16 mouse cellular contexts compared by ENCODE assay signal in the genomic region with DNA sequence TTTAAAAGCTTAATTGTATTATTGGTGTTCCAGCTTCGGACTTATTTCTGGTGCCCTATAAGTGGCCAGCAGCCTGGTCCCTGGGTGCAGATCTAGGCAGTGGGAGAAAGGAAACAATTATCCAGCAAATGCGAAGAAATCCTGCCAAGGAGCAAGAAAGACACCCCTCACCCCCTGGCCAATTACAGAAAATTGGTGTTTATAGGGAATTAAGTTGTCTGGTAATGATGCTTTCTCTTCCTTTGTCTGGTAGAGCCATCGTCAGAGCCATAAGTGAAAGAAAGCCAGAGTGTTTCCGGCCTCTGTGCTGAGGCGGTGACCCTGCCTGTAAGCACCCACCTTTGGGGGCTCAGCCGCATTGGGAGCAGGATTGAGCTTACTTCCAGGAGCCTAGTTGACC. TPM values are rescaled to one million over a fixed set of nuclear protein-coding genes. Genes with fewer than 3 reads are reported as not detected.
DNase-seq lines count a peak whose midpoint lies in the region; ATAC-seq and TF ChIP-seq lines count a peak whose summit lies in the region.
"Had no signal": no experiment of that assay in that cellular context is flagged by ENCODE, and none has a peak within 500 bp of the region (broad histone marks: within the 10 kb centered on the region; RNA-seq: fewer than 3 reads in every experiment).

No protein-coding gene starts in this region.

- WGBS in embryonic facial prominence, embryonic 13.5 days = 55% methylated on average over 6 of the region's 6 CpGs
- WGBS in forebrain, embryonic 16.5 days = 29% methylated on average over 6 of the region's 6 CpGs
- 68% methylated on average over 6 of the region's 6 CpGs for WGBS in midbrain, embryonic 16.5 days

- H3K27me3 ChIP-seq in embryonic facial prominence, embryonic 13.5 days = no peaks in the 10 kb centered on the region
- no peaks in the 10 kb centered on the region for H3K27me3 ChIP-seq in forebrain, embryonic 16.5 days (replicated peaks; ENCODE audit: control insufficient read depth, insufficient read depth, low read length)
- no peaks in the 10 kb centered on the region for H3K27me3 ChIP-seq in midbrain, embryonic 16.5 days (ENCODE audit: control insufficient read depth, insufficient read depth, low read depth, low read length)
- H3K27me3 ChIP-seq: limb, embryonic 13.5 days; neural tube, embryonic 12.5 days; Patski had no signal

- no peaks in the 10 kb centered on the region for H3K9me3 ChIP-seq in embryonic facial prominence, embryonic 13.5 days
- H3K9me3 ChIP-seq in forebrain, embryonic 16.5 days (ENCODE audit: control insufficient read depth, low read length) = no peaks in the 10 kb centered on the region
- H3K9me3 ChIP-seq in midbrain, embryonic 16.5 days (replicated peaks; ENCODE audit: control insufficient read depth, low read length, poor library complexity, severe bottlenecking) = no peaks in the 10 kb centered on the region
- H3K9me3 ChIP-seq: limb, embryonic 13.5 days; neural tube, embryonic 12.5 days had no signal

- H3K4me2 ChIP-seq in embryonic facial prominence, embryonic 13.5 days = no peak overlapping the region
- peak overlapping the region; percentile 27 for H3K4me2 ChIP-seq in forebrain, embryonic 16.5 days (ENCODE audit: low read length)
- H3K4me2 ChIP-seq in midbrain, embryonic 16.5 days (ENCODE audit: low read length) = no peak overlapping the region
- H3K4me2 ChIP-seq: heart, embryonic 11.5 days had no signal

- peak overlapping the region; percentile 87 for H3K27ac ChIP-seq in left cerebral cortex, adult 2 months
- 0 out of 2 replicates have a peak overlapping the region, but pooled peaks have one; percentile 11 for H3K27ac ChIP-seq in embryonic facial prominence, embryonic 13.5 days
- H3K27ac ChIP-seq in forebrain, embryonic 16.5 days (ENCODE audit: low read length) = peak overlapping the region; percentile 62
- 0 out of 2 replicates have a peak overlapping the region, but pooled peaks have one; percentile 12 for H3K27ac ChIP-seq in midbrain, embryonic 16.5 days (ENCODE audit: low read length)

- no peak for DNase-seq in left cerebral cortex, adult 2 months (ENCODE audit: extremely low spot score in 1 of 2, low spot score in 2 of 2)
- DNase-seq in left cerebral cortex, postnatal 25 days (ENCODE audit: low spot score in 2 of 2) = no peak
- no peak for DNase-seq in kidney, adult 11 months
- no peak for DNase-seq in lung, postnatal 14 days
- no peak for DNase-seq in adipocyte (ENCODE audit: low spot score)
- DNase-seq: B cell, adult 2 months; kidney, adult 8-10 months; retina, postnatal 1 day; thymus, postnatal 4 days had no signal

- H3K4me3 ChIP-seq in left cerebral cortex, adult 2 months = no peak overlapping the region
- H3K4me3 ChIP-seq in embryonic facial prominence, embryonic 13.5 days = no peak overlapping the region
- H3K4me3 ChIP-seq in forebrain, embryonic 16.5 days (replicated peaks; ENCODE audit: low read length) = no peak overlapping the region
- no peak overlapping the region for H3K4me3 ChIP-seq in midbrain, embryonic 16.5 days (ENCODE audit: low read depth, low read length)
- H3K4me3 ChIP-seq: neural tube, embryonic 12.5 days had no signal

- TF ChIP-seq CTCF in left cerebral cortex, adult 2 months (IDR thresholded peaks at IDR 0.05) = no peak

- intact Hi-C loops in left cerebral cortex, adult 2 months (cut with DNase I) = loop anchor here (2.0 kb wide), 2 partner anchors 59 kb away; a partner anchor contains a TSS
- intact Hi-C loops in left cerebral cortex, postnatal 25 days (cut with DNase I) = loop anchor here (2.0 to 5.0 kb wide), 3 partner anchors 33 to 106 kb away; no protein-coding TSS in a partner anchor

- no peak overlapping the region for H3K9ac ChIP-seq in embryonic facial prominence, embryonic 13.5 days
- H3K9ac ChIP-seq in forebrain, embryonic 16.5 days (replicated peaks; ENCODE audit: low read depth, low read length) = peak overlapping the region; percentile 37
- no peak overlapping the region for H3K9ac ChIP-seq in midbrain, embryonic 16.5 days (ENCODE audit: low read depth, low read length)
- H3K9ac ChIP-seq: limb, embryonic 13.5 days; neural tube, embryonic 12.5 days had no signal

- no peaks in the 10 kb centered on the region for H3K36me3 ChIP-seq in embryonic facial prominence, embryonic 13.5 days
- H3K36me3 ChIP-seq in forebrain, embryonic 16.5 days (ENCODE audit: control insufficient read depth, insufficient read depth) = no peaks in the 10 kb centered on the region
- no peaks in the 10 kb centered on the region for H3K36me3 ChIP-seq in midbrain, embryonic 16.5 days (ENCODE audit: control insufficient read depth, insufficient read depth, low read length)
- H3K36me3 ChIP-seq: limb, embryonic 13.5 days; neural tube, embryonic 12.5 days had no signal

- peaks cover 44% of the 10 kb centered on the region for H3K4me1 ChIP-seq in embryonic facial prominence, embryonic 13.5 days
- H3K4me1 ChIP-seq in forebrain, embryonic 16.5 days (replicated peaks; ENCODE audit: control insufficient read depth, insufficient read depth, low read length) = peaks cover 50% of the 10 kb centered on the region
- peaks cover 38% of the 10 kb centered on the region for H3K4me1 ChIP-seq in midbrain, embryonic 16.5 days (ENCODE audit: control insufficient read depth, insufficient read depth, low read length)

- ATAC-seq in embryonic facial prominence, embryonic 13.5 days (ENCODE audit: insufficient number of reproducible peaks, insufficient read depth, low FRiP score, low TSS enrichment, low read depth) = no peak
- ATAC-seq in forebrain, embryonic 16.5 days = peak; percentile 14
- ATAC-seq in midbrain, embryonic 16.5 days = no peak
- ATAC-seq: Patski had no signal

RNA-seq across cellular contexts. Expression of a gene that starts 59.7 kb away (rescaled TPM):
- total RNA-seq in left cerebral cortex, adult 2 months (2021) = 100 to 1,000 TPM; 242 to 281 TPM
- 100 to 1,000 TPM; 260 to 264 TPM for total RNA-seq in left cerebral cortex, postnatal 25 days (2021)
- polyA plus RNA-seq in embryonic facial prominence, embryonic 13.5 days (2015; fragmentation: Nextera tagmentation; extraction: Ambion mirVana) = 28.0 and 31.2 TPM in 2 replicates
- polyA plus RNA-seq in forebrain, embryonic 16.5 days (2015; fragmentation: Nextera tagmentation; extraction: Ambion mirVana) = 98.7 and 113 TPM in 2 replicates
- 96.3 and 101 TPM in 2 replicates for polyA plus RNA-seq in midbrain, embryonic 16.5 days (2015; fragmentation: Nextera tagmentation; extraction: Ambion mirVana)

Comparison
In these comparisons a context has a peak if more than half of its experiments do, and no peak if none do; other contexts are left out.
1. H3K27ac ChIP-seq: peak in every context shown above with its lines; median percentile 87 in left cerebral cortex, adult 2 months; 62 in forebrain, embryonic 16.5 days; 12 in midbrain, embryonic 16.5 days; 11 in embryonic facial prominence, embryonic 13.5 days.